Mouse (Mus musculus): Measurements from ENCODE around the gene Fdxr.

The Fdxr gene

DNA sequence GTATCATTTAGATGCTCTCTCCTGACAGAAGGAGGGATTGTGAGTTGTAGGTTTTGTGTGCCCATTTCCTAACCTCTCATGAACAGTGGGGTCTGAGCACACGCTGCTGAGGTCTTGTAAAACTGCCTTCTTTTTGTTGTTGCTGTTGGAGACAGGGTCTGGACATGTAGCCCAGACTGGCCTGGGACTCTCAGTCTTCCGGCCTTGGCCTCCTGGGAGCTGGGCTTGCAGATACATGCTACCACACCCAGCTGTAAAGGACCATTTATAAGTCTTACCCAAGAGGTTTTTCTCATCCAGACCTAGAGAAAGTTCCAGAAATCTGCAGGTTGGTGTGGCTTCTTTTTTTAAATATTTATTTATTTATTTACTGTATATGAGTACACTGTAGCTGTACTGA is 11.5 kb upstream of the Fdxr start:
- DNase-seq: no peak

DNA sequence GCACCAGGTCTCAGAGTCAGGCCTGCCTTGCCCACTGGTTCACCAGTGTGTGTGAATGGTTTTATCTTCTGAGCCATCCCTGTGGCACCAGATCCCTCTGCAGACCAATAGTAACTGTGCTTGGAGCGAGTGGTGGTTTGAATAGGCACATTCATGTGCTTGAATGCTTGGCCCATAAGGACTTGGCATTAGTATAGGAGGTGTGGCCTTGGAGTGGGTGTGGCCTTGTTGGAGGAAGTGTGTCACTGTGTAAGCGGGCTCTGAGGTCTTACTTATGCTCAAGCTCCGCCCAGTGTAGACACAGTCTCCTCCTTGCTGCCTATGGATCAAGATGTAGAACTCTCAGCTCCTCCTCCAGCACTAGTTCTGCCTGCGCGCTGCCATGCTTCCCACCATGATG is 10.5 kb upstream of the Fdxr start:
- DNase-seq: no peak

DNA sequence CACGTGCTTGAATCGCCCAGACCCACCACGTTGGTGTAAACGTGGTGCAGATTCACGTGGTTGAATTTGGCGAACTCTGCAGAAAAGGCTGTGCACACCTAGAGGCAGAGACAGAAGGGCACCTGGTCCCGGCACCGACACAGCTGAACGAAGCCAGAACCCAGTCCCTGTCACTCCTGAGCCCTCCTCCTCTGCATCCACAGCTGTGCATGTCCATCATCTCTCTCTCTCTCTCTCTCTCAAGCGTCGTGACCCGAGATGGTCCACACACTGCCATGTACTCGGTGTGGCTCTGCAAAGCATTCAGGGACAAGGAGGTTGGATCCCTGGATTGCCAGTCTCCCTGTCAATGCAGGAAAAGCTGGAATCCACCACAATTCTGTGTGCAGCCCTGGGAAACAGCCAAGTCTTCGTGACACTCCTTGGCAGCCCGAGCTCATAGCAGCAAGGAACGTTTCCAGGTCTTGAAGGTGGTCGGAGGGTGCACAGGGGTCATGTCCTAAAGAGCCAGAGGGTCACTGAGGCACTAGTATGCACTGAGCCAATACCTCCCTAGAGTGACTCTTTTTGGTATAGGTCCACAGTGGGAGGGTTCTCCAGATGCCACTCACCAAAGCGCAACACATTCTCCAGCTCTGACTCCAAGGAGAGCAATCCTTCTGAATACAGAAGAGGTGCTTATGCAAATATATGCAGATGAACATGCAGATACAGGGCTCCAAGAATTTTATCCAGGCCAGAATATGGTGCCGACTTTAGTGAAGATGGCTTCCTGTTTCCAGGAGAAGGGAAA is 9.5 kb upstream of the Fdxr start:
- no peak for DNase-seq

DNA sequence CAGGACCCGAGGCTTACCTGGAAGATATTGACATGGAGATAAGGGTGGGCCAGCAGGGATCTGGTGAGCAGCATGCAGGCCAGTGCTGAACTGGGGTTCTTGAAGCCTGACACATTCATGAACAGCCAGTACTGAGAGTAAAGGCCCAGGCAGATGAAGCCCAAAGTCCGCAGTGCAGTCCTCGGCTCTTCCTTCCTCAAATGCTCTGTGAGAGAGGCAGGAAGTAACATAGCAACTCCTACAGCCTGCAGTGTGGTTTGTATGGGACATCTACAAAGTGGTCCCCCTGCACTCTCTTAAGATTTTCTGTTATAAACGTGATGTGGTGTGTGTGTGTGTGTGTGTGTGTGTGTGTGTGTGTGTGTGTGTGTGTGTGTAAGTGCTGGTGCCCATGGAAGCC is 8.4 kb upstream of the Fdxr start:
- no peak for DNase-seq

DNA sequence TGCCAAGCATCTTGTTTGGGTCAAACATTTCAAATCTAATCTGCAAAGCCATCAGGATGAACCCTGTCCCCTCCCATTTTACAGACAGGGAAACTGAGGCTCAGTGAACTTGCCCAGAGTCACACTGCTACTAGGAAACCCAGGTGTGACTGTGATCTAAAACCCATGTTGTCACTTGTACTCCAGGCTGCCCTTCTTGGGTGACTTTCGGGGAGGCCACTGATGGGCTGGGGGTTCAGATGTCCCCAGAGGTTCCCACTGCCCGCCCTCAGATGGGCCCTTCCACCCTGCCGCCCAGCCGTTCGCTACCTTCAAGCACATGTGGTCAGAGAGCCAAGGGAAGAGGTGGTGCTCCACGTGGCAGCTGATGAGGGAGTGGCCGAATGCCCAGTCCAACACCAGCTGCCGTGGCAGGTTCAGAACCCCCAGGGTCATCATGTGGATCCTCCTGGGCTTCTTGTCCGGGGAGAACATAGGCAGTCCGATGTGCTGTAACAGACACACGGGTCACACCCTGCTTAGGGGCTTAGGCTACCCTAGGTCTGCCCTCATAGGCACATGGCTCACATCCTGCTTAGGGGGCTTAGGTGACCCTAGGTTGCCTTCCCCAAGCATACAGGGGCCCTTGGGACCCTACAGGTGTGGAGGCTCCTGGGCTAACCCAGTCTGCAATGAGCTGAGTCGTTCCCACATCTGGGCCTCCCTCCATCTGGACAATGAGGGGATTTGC is 7.2 kb upstream of the Fdxr start:
- no peak for DNase-seq

DNA sequence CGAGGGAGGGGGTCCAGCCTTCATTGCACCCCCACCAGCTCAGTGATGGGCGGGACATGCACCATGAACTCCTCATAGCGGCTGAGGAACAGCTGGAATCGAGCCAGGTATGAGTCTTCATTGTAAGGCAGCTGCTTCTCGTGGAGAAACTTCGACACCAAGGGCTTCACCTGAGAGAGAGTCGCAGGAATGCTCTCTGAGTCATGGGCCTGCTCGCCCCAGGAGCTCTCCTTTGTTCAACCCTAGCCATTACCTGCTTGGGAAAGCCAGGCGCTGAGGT is 6.6 kb upstream of the Fdxr start:
- DNase-seq: no peak

DNA sequence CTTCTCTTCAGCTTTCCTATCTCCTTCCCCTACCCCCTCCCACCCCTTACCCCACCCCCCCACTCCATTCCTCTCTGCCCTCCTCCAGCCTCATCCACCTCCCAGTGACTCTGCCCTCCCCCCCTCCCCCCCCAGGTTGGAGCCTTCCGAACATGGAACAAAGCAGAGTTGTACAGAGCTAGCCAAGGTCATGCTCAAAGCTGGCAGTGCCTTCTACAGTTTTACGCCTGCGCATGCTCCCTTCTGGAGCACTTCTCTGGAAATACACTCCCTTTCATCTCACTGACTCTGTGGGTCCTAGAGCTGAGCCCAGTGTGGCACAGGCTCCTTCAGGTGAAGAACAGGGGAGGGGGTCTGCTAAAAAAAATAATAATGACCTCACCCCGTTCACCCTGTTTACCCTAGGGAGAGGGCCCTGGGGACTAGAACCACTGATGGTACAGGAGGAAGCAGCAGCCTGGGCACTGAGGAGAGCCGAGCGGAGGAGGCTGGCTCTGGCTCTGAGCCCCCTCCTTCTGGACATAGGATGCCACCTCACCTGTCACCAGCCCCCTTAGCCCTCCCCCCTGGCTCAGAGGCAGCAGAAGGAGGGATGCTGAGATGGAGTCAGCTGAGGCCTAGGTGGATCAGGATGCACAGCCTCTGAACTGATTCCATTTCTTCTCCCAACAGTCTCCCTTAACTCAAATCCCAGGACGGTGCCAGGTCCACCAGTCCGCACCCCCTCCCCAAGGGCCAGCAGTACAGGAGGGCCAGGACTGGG is 6.1 kb upstream of the Fdxr start:
- DNase-seq: no peak

DNA sequence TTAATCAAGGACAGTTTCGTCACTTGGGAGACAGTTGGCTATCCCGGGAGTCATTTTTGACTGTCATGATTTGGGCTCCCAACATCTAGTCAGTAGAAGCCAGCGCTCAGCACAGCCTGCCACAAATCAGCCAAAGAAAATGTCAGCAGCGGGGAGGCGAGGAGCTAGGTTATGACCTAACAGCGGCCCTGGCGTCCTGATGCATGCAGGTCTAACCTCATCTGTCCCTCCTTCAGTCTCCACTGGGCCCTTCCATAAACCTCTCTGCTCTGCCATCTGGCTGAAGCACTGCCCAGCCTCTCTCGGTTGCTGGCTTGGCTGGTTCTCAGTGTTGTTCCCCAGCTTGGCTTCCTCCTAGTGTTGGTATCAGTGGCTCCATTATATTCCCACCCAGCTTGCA is 5.4 kb upstream of the Fdxr start:
- peak in 1 of 2 experiments; percentile 28 for DNase-seq

DNA sequence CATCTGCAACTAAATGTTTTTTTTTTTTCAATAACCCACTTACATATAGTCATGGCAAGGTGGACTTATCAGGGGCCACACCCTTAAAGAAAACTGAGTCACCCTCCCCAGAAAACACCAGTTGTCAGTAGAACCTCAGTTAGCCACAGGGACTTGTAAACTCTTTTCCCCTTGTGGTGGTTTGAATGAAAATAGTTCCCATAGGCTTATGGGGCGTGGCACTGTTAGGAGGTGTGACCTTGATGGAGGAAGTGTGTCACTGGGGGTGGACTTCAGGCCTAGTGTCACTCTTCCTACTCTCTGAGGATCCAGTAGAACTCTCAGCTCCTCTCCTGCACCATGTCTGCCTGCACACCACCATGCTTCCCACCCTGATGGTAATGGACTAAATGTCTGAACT is 2.9 kb upstream of the Fdxr start:
- no peak for DNase-seq

DNA sequence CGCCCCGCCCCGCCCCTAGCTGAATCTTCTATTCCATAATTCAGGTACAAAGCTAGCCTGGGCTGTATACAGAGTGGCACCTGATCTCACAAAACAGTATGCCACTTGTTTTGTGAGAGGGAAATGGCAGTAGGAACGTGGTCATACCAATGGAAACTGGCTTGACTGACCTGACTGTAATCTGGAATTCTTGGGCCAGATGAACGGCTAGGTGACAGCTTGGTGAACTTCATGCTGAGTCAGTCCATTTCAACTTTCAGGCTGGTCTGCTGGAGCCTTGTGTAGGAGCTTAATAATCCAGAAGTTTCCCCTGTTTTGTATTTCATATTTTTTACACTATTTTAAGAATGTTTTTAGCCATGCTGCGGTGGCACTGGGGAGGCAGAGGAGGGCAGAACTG is 1.3 kb upstream of the Fdxr start:
- DNase-seq: no peak

DNA sequence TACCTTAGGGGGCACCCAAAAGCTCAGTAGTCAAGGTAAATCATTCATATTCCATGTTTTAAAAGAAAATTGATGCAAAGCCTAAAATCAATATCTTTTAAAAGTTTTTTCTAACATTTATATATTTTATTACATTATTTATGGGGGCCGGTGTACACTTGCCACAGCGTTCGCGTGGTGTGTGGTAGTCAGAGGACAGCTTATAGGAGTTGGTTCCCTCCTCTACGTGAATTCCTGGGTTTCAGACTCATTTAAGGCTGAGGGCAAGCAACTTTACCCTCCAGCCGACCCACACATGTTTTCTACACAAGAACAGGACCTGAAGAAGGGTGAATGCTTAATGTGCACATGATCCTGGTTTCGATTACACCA is 740 bp upstream of the Fdxr start:
- no peak for DNase-seq

DNA sequence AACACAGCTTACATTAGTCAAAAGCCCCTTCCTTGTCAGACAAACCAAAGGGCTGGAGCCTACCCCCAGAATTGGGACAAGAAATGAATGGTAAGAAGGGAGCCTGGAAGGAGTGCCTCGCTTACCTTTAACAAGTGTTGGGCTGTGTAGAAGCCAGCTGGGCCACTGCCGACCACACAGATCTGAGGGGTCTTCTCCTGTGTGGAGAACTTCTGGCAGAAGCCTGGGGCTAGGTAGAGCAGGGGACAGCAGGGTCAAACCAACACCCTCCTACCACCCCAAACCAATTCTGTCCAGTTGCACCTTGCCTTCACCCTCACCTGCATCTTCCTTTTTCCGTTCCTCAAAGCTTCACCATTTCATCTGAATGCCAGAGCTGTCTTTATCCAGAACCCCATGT is 896 bp downstream of the Fdxr start:
- no peak for DNase-seq

DNA sequence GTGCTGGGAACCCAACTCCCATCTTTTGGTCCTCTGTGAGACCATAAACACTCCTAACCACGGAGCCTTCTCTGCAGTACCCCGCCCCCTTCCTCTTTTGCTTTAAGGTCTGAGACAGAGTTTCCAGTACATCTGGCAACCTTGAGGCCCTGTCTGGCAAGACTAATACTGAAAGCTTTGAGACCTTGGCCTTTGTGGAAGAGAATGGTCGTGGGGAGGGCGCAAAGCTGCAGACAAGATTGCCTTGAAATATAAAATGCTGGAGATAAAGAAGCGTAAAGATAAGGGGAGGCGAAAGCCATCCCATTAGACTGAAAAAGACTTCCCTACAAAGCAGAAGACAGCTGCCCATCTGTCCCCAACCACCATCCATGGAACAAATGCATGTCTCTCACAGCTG is 1.3 kb downstream of the Fdxr start:
- no peak for DNase-seq

DNA sequence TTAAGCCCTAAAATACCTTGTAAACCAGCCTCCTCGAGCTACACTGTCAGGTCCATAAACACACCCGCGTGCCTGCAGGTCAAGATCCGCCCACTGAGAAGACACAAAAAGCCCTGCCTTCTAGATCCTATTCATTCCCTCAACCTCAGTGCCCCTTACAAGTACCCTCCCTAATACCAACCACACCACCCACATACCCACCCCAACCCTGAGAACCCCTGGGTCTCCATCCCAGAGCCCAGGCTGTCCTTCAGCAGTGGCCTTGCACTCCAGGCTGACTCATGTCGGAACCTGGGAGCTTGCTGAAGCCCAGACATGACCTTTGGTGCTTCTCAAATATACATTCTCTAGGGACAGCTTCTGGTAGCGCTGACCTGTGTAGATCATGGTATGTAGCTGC is 2.1 kb downstream of the Fdxr start:
- DNase-seq: no peak

DNA sequence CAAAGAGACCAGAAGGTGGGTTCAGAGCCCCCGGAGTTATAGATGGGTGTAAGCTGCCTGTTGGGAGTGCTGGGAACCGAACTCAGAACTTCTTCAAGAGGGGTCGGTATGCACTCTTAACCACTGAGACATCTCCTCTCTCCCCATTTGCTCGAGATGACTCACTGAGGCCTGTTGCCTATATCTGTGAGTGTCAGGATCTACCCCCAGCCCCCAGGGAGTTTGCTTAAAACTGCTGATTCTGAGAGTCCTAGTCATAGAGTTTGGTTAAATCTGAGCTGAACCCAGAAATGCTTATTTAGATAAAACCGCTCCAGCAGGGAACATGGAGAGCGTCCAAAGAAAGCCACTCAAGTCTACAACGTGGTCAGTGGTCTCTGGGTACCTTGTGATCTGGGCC is 2.7 kb downstream of the Fdxr start:
- no peak for DNase-seq

DNA sequence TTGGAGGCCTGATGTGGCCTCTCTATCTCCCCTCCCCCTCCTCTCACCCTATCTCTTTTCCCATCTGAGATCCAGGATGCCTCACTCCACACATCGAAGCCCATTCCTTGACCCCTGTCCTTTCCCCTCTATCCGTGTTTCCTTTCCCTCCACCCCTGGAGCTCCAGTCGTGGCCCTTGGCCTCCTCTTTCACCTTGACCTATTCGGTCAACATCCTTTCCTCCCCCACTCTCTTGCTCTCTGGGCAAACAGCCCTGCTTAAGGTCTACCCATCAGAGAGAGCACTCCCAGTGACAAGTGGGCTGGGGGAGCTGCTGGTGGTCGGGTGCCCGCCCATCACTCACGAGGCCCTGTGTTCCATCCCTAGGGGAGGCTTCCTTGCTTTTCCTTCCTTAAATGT is 3.1 kb downstream of the Fdxr start:
- DNase-seq: no peak

DNA sequence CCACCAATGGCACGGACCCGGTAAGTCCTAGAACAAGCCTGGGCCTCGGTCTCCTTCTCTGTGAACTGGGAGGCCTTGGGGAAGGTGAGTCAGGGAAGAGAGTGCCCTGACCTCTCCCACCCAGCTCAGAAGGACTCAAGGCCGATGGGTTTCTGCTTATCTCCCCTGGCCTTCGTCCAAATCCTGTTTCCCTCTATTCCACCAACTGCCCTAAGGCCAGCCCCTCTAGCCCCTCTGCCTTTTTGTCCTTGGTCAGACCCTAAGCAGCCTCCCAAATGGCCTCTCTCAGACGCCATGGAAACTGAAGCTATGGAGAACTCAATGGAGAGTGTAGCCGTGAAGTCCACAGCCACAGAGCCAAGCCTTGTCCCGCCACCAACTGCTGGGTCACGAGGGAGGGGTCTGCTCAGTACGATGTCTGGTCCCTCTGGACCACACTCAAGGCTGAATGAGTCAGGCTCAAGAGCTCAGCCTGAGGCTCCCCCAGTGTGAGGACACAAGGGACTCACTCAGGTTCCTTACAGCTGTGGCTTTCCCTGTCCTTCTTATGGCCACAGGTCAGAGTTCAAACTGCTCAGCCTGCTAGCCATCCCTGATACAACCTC is 3.9 kb downstream of the Fdxr start:
- DNase-seq: no peak

DNA sequence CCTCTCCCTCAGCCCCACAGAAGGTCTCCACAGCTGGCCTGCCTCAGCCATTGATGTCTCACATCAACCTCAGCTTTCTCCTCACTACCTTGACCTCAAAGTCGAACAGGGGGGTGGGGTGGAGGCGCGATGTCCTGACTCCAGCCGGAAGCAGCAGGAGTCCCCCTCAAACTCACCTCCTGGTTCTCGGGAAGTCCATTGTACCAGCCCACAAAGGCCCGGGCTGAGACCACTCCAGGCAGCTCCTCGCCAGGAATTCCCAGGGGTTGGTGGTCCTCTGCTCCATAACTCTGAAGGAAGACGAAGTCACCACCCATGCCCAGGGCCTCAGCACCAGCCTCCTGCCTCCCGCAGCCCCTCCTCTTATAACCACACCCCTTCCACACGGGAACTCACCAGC is 5.4 kb downstream of the Fdxr start:
- DNase-seq: no peak

DNA sequence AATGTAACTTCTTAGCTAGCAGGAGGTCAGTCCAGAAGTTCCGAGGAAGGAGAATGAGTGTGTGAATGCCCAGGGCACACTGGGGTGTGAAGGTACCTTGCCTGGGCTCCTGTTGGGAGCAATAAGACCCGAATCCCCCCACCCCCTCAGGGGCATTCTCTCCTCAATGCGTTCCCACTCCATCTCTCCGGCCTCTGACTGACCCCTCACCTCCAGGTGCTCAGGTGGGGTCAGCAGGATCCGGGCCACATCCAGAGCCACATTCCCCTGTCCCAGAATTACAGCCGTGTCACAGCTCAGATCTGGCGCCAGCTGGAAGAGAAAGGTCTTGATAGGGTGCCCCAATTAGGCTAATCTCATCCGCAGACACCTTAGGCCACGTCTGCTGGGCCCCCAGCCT is 5.8 kb downstream of the Fdxr start:
- no peak for DNase-seq

DNA sequence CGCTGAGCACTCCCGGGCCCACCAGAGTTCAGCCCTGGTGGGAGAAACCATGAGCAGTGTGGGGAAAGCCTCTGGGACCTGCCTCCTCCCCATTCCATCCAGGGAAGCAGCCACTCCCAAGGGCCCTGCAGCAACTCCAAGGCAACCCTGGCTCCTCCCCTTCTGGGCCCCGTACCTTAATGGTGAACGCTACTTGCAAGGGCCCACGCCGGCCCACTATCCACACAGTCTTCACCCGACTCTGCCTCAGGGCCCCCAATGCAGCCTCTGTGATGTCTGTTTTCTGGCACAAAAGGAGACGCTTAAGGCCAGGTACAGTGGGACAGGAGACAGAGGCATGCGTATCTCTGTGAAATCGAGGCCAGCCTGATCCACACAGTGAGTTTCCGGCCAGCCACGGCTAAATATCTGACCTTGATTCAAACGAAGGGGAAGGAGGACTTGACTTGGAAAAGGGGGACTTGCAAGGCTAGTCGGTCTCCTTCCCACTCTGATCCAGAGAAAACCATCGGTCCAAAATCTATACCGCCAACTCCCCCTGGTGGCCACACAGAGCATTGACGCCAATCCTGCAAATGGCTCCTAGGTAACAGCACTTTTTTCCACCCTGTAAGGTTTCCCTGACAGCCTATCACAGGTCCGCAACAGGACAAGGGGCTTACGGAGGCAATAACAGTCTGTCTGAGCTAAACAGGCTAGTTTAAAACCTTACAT is 6.5 kb downstream of the Fdxr start:
- DNase-seq: peak; percentile 91 to 95

DNA sequence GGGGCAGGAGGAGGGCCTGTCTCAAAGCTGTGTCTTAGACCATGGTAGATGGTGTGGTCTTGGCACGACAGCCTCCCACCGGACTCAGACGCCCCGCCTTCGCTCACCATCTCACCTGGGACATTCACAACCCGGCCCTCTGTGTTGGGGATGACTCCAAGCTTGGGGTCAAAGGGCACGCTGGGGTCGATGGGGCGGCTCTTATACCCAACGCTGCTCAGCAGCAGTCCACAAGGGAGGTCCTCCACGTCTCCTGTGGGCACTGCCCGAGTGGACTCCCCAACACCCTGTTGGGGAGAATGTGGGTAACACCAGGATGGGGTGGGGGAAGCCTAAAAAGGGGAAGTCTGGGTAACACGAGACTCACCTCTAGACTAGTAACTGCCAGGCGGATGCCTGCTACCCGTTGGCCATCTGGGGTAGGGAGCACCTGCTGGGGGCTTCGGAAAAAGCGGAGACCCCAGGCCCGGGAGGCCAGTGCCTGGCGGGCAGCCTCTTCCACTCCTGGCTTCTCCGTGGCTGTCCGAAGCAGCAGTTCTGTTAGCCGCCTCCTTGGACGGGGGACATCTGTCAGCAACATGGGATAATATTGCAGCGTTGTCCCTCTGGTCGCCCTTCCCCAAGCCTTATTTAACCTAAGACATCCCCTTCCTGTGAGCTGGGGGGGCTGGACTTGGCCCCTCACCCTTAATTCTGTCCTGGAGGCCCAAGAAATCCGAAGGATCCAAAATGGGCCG is 7.4 kb downstream of the Fdxr start:
- DNase-seq: peak; percentile 33 to 53

DNA sequence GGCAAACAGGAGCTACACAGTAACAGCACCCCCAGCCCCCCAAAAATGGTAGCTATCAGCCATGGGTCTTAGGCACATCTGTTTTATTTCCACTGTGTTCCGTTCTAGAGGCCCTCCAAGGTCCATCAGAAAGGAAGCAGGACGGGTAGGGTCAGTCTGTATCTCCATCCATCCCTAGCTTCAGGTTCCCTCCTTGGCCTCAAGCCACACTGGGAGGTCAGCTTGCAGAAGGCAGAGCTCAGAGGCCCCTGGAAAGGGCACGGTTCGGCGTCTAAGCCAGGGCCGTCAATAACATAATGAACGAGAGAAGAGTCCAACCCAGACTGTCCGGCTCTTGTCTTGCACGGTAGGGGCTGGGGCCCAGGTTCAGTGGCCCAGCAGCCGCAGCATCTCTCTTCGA is 8.9 kb downstream of the Fdxr start:
- DNase-seq: peak in 1 of 2 experiments; percentile 54

Data from cerebellum, adult 18-20 months (tissue).